Mouse (Mus musculus): ENCODE data around the gene Otulinl.

- TF ChIP-seq CTCF (IDR thresholded peaks at IDR 0.05) (no peak), EP300 (IDR thresholded peaks at IDR 0.05) (no peak)
Observed at GRCm38 (mm10) chr15:27668557-27668956, 12.8 kb downstream of the Otulinl start.
